Mouse (Mus musculus) hematopoietic multipotent progenitor cell, adult 10-12 weeks (in vitro differentiated cells): ENCODE data around the gene Rif1. TPM values are rescaled to one million over a fixed set of nuclear protein-coding genes. Genes with fewer than 3 reads are reported as not detected.

Source experiments
- polyA plus RNA-seq: library from polyadenylated mRNA; stranded (reverse); fragments of >175 nt; gene quantifications from 2 replicates; pipeline ENCODE4 v1.2.3, GENCODE M21; 2012; ENCODE audit warnings: low replicate concordance

Rif1 gene
- 12.2 and 20.8 TPM in 2 replicates for polyA plus RNA-seq

DNA sequence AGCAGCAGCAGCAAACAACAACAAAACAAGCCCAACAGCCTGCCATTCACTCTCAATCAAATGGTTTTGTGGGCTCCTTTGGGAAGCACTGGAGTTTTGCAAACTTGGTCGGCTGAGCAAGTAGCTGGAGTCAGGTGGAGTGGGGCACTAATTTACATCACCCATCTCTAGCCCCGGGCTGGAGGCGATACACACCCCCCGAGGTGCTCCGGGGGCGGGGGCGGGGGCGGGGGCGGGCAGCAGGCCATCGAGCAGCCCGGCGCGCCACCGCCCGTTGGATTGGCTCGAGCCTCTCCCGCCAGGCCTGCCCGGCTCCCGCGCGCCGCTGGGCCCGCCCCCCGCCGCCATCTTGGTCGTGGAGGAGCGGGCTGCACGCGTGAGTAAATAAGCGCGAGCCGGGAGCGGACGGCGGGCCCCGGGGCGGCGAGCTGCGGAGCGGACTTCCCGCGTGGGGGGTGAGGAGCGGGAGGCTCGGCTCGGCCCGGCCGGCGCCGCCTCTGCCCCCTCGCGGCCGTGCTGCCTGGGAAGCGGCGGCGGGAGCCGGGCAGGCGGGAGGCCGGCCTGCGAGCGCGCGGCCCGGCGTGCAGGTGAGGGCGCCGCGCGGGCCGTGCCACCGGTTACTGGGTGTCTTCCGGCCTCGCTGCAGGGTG lies at the start of gene Rif1:
Rif1 (plus strand) TSS at position 342 of the 650 bp plus-strand sequence.

DNA sequence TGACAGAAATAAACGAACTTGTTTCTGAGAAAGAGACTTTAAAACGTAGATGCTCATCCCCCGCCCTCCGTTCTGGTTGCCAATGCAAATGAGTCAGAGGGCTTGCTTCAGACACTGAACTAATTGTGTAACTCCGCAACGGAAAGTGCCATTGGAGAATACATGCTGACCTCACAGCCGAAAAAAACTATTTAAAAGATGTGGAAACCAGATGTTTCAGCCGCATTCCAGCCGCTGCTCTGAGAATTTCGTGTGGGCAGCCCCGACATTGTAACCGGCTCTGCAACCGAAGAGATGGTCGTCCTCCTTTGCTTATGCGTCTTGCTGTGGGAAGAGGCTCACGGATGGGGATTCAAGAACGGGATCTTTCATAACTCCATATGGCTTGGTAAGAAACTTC lies 34.8 kb upstream of the Rif1 start, which contains the start of gene Tnfaip6:
Tnfaip6 (plus strand) TSS at position 128 of the 400 bp plus-strand sequence.

Other genes starting within 250 kb of the Rif1 start
- 10.7 and 14.8 TPM in 2 replicates for gene Rbm43, start 137.7 kb upstream of the Rif1 start, polyA plus RNA-seq
- 4.2 and 4.8 TPM in 2 replicates for gene Nmi, start 99.3 kb upstream of the Rif1 start, polyA plus RNA-seq
- gene Tnfaip6, start 34.8 kb upstream of the Rif1 start, polyA plus RNA-seq = not detected in 2 replicates